Mouse (Mus musculus) erythroblast, embryonic 14.5 days (primary cell): Measurements from ENCODE around the gene Lgals1.

ENCODE experiments used
- GATA1 ChIP-seq: IDR thresholded peaks from 2 replicates; pipeline ENCODE4 v1.6.1; 2012; ENCODE audit warnings: low read length, inconsistent platforms, mixed read lengths
- TAL1 ChIP-seq: IDR thresholded peaks from 3 replicates; pipeline ENCODE4 v1.6.1; 2012; ENCODE audit warnings: low read length, inconsistent platforms, mixed read lengths

DNA sequence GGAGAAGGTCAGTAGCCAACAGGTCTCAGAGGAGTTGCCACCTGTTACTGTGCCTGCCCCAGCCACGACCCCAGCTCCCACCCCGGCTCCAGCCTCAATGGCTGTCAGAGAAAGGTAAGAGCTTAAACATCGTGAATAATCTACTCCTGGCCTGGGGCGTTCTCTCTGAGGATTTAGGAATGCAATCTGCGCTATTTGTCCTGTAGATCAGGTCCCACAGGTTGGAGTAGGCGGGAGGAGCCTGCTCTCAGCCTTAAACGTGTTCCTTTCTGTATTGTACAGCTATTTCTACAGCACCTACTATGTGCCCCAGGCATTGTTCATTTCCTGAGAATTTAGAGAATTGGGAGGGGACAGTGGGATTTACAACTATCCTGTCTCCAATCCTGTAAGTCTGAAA is 18.1 kb upstream of the Lgals1 start:
- TF ChIP-seq GATA1 (no peak), TAL1 (no peak)
